Mouse (Mus musculus) spleen, postnatal 10 days (tissue): ENCODE data around the gene Adamts20.
A peak's percentile ranks its signal among the peaks of the same experiment; 100 is the strongest.
"Not testable (repeated sequence)": the region's sequence is repeated elsewhere in the genome, so short reads cannot be mapped to it uniquely, and the experiment has no call there.

Experiments used
- DNase-seq, 2 experiments: peaks; one replicate each; pipeline ENCODE4 v3.0.0; 2021 to 2022; ENCODE audit warnings: low spot score in 2 of 2

Adamts20 gene

GRCm38 (mm10) chr15:94444437-94445136 is 20.6 kb downstream of the Adamts20 start:
- no peak for DNase-seq

GRCm38 (mm10) chr15:94444043-94444436 is 21.2 kb downstream of the Adamts20 start:
- no peak for DNase-seq

- no peak for DNase-seq
Observed at GRCm38 (mm10) chr15:94443025-94443424, 22.2 kb downstream of the Adamts20 start.

GRCm38 (mm10) chr15:94435532-94435931 is 29.7 kb downstream of the Adamts20 start:
- no peak for DNase-seq

DNA sequence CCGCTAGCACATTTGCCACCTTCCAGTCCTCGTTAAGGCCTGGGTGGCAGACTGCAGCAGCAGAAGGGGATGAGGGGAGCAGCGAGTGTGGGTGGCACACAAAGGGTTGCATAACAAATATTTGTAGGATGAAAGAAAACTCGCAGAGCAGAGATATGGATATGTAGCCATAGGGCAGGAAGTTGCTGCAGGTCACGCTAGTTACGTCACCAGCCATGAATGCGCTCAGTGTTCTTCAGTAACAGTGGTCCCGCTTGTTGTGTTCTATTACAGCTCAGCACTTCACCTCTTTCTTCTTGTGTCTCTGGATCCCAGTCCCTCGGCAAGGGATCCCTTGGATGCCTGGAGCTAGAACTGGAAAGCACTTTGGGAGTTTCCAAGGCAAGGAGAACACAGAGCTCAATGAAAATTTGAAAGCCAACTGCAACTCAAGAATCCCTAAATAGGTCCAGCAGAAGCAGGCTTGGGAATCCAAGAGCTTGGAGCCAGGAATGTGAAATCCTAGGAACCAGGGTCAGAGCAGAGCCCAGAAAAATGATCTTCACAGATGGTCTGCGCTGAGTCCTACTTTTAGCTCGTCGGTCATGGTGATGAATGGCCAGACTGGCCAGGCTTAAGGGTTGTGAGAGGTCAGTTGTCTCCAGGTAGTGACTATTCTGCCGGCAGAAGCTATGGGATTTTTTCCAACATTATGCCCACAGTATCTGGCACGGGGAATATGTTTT is 34.4 kb downstream of the Adamts20 start:
- DNase-seq = no peak

DNA sequence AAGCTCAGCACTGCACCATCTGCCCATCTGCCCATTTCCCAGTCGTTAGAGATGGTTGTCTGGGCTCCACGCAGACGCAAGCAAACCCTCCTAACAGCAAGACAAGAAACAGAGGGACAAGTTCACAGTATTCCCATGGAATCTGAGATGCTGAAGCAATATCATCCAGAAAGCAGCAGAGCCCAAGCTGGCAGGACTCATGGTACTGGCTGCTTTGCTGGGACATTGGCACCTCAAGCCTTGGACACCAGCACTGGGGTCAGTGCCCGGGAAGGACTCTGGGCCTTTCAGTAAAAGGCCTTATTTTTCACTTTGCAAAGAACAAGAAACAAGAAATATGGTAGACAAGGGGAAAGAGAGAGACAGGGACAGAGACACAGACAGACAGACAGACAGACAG is 36.5 kb downstream of the Adamts20 start:
- DNase-seq = no peak

DNA sequence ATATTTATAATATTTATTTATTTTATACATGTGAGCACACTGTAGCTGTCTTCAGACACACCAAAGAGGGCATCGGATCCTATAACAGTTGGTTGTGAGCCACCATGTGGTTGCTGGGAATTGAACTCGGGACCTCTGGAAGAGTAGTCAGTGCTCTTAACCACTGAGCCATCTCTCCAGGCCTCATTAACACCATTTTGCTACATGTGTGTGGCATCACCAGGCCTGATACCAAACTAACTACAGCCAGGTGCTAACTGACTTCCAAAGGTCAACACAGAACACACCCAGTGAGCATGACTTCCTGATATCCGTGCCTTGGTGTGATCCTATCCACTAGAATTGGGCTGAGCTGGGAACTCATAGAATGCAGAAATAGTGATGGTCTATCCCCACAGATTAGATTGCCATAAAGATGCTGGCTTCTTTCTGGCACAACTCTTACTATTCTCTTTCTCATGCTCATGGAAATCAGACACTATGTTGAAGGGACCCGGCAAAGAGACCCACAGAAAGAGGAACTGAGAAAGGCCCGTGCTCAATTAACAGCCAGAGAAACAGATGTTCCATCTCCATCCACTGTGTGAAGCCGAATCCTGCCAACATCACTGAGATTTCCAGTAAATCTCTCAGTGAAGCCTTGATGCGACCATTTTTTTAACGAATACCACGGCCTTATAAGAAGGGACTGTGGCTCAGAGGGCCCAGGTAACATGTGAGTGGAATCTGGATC is 37.6 kb downstream of the Adamts20 start:
- no peak for DNase-seq

DNA sequence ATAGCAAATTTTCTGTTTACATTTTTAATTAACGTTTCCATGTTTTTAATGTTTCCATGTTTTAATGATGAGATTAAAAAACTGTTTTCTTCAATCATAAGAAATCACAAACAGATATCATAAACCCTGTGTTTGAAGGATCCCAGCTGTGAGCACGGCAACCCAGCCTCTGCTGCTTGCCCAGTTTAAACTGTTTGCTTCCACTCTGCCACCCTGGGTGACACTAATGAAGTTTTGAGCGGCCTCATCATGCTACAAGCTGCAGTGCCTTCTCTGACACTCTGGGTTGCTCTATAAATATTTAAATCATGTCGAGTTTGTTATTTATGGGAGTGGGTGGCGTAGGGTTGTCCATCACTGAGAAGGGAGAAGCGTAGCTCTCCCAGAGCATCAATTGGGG is 44.7 kb downstream of the Adamts20 start:
- no peak for DNase-seq

DNA sequence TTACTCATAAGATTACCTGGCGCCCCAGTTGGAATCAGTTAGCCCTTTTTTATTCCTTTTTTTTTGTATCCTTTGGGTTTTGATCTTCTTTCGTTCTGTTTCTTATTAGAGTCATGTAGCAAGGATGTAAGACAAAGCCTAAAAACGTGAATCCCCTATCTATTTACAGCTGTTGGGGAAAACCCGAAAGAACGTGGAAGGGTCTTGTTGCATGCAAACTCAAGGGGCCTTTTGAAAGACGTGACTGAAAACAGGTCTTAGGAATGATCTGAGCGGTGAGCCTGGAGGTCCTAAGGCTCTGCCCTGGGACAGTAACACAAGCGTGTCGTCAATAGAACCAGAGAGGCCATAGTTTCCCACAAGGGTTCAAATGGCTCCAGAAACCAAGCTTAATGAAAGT is 46.1 kb downstream of the Adamts20 start:
- no peak for DNase-seq

GRCm38 (mm10) chr15:94418427-94418826 is 46.8 kb downstream of the Adamts20 start:
- DNase-seq = no peak

DNA sequence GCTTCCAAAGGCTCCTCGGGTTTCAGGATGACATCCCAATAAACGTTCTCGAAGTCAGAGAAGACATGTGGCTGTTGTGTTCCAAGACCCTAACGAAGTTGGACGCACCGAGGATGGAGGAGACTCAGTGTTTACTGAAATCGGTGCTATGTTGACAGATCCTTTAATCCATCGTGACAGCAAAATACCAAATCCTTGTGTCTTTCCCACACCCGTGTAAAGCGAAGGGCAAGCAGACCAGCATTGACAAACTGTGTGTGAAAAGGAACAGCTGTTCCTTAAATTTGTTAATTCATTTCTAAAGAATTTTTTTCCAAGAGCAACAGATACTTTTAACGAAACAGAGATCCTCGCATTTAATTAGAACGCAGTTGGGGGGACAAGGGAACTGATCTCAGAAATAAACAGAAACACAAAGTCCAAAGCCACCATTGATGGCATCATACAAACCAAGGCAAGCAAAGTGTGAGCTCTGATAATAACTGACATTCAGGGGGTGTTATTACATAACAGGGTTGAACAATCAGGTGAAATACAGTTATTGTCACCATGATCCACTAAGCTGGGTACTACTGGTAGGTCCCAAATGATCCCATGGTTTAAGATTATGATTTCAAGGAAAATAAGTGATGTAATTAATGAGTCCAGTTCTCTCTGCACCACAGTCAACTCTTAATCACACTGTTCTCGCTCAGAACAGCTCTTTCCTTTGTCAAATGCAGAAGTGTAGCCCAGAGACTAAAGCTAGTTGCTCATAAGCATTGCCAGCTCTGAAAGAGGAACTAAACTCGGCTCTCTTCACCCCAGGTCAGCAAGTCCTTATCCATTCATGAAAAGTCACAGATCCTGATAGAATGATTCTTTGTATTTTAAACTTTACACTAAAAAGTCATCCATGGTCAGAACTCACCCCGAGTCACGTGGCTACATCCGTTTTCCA is 47.7 kb downstream of the Adamts20 start:
- DNase-seq = no peak

DNA sequence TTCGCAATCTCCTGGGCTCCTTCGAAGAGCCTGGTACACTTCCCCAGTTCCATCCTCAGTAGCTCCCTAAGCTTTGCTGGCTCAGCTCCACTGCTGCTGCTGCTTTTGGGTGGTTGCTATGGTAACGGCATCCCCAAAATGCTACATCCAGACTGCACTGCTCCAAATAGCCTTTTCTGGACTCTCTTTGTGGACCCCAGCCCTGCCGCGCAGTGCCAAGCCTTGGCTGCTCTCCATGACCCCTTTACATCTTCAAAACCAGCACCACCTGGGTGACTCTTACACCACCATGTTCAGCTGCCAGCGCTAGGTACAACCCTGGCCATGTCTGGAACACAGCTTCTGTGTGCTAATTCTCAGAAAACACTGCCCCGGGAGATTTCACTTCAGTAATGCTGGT is 55.4 kb downstream of the Adamts20 start:
- no peak for DNase-seq

DNA sequence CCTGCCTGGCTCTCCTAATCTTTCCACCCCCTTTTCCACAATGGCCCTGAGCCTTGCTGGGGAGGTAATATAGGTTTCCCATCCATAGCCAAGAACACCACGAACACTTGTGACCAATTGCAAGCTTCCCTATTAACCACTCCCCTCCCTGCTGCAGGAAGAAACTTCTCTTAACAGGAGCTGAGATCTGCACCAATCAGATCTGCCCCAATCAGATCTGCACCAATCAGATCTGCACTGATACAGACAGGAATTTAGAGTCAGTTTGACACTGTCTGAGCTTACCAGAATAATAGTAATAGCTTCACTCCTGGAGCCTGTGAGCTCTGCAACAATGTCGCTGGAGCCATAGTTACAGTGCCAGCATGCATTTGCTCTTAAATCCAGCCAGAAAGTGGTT is 58.9 kb downstream of the Adamts20 start:
- DNase-seq = no peak

DNA sequence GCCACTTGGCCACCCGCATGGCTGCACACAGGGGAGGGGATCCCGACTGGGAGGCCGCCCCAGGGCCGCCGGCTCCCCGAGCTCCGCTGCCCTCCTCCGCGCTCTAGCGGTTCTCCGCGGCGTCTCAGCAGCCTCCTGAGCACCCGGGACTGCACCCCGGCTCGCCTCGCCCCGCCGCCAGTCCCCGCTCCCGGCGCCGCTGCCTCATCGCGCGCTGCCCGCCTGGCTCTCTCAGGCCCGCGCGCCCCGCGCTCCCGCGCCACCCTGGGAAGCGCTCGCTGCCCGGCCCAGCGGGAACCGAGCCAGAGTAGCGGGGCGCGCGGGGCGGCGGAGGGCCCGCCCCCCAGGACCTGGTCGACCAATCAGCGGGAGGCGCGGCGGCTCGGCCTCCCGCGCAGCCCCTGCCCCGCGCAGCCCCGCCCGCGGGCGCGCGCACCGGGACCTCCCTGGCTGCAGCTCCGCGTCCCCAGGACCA is 61.1 kb downstream of the Adamts20 start:
- peak; percentile 18 to 43 for DNase-seq

DNA sequence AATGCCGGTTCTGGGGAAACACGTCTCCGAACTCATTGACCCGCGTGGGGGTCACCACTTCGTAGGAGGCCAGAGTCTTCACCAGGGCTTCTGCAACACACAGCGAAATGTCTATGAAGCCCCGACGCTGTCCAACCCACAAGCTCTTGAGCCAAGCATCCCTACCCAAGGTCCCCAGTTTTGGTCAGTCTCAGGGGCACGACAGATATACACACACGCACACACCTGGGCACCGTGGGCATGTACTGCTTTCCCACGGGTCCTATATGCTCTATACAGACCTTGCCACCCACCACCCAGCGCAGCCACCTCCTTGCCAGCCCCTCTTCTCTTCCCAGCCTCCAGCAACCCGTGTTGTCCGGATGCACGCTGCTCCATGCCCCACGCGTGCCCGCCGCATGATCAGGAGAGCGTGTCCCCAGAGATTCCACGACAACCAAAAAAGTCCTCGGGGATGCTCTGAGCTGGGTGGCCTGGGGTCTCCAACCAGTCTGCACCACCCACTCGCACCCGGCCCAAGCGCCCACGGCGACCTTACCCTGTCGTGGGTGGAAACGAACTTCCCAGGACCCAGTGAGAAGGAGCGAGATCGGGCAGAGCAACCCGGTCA is 61.7 kb downstream of the Adamts20 start:
- no peak for DNase-seq

DNA sequence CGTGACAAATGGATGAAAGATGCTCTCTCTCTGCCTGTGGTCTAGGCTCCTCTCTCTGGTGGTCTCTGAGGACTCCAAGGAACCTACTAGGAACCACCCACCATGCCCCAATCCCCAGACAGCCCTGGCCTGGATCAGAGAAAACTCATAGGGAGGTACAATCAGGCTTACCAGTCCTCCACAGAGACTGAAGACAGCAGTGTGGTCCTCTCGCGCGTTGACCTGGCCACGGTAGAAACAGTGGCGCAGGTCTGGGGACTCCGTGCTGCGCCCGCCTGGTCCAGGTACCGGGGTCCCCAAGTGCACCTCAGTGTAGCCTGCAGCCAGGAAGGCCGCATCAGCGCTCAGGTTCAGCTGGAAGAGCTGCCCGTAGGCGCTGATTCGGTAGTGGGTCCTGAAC is 62.2 kb downstream of the Adamts20 start:
- DNase-seq = no peak

- DNase-seq = no peak
Observed at GRCm38 (mm10) chr15:94392737-94393136, 72.5 kb downstream of the Adamts20 start.

DNA sequence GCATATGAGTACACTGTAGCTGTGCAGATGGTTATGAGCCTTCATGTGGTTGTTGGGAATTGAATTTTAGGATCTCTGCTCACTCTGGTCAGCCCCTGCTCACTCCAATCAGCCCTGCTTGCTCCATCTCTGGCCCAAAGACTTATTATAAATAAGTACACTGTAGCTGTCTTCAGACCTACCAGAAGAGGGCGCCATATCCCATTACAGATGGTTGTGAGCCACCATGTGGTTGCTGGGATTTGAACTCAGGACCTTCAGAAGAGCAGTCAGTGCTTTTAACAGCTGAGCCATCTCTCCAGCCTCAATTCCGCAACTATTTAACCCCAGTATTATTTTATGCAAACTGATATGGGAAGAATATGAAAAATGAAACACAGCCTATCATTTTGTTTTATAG is 75.1 kb downstream of the Adamts20 start:
- DNase-seq = not testable (repeated sequence)

- DNase-seq = peak in 1 of 2 experiments; percentile 25
Observed at GRCm38 (mm10) chr15:94379425-94379824, 85.8 kb downstream of the Adamts20 start.

DNA sequence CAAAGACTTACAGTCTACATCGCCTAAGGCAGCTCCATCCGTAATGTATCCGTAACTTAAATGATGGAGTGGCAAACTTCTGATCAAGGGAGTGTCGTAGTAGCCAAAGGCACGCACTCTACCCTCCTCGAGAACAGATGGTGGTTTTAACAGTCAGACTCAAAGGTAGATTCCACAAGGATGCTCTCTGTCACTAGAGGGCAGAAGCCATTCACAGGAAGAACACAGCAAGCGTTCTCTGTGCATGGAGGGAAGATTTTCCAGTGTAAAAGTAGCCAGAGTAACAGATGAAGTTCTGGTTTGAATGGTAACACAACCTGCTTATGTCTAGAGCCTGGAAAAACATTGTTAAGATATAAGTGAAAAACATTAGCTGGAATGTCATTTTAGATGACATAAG is 92.7 kb downstream of the Adamts20 start:
- DNase-seq = no peak

DNA sequence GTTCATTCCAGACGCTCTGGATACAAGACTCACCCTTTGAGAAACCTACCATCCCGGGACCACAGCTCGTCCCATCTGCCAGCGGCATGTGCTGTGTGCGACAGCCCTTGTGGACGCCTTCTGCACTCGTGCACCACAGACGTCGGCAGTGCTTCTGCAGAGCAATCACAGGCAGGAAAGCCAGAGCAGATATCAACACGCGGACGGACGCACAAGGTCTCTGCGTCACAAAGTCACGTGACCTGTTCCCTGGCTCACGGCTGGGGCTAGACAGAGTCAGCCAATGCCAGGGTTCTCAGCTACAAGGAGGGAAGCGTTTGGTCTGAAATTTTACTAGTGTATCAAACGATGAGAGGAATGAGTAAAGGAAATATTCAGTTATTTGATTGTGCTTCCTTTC is 116.2 kb downstream of the Adamts20 start:
- no peak for DNase-seq
